Mouse (Mus musculus) liver, embryonic 14.5 days (tissue): ENCODE measurements around the gene Srbd1.

Source experiments
- CTCF ChIP-seq: IDR thresholded peaks from 2 replicates; pipeline ENCODE4 v1.5.1; 2016; ENCODE audit warnings: antibody characterized with exemption, low read depth, control low read depth
- EP300 ChIP-seq: IDR thresholded peaks from 2 replicates; pipeline ENCODE4 v1.6.1; 2016; ENCODE audit warnings: antibody characterized with exemption, low read depth

DNA sequence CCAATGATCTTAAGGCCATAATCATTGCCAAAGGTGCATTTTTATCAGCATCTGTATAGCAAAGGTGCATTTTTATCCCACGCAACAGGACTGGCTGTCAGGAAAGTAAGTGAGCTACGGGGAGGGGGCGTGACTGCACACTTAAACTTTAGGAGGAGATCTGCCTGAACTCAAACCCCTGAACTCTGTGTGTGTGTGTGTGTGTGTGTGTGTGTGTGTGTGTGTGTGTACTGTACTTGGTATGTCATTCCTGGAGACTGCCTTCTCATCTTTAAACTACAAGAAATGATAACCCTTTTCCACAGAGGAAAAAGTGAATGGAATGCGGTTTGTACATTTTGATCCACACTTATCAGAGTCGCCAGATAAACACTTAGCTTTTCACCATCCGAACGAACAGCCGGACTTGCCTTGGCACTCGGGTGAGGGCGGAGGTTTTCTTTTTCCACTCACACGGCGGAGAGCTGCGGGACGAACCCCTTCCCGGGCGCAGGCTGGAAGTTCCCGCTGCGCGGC is 21.1 kb upstream of the Srbd1 start:
- TF ChIP-seq CTCF (no peak), EP300 (no peak)
